Mouse (Mus musculus) embryonic facial prominence, embryonic 14.5 days (tissue): ENCODE data around the gene Rpusd1. TPM values are rescaled to one million over a fixed set of nuclear protein-coding genes. Genes with fewer than 3 reads are reported as not detected.

Experiments used
- ATAC-seq: fragments of 200-750 bp; cut with Nextera tagmentation; 2 replicates; pipeline ENCODE4 v1.8.0; 2017; ENCODE audit warnings: low read depth, moderate number of reproducible peaks, moderate TSS enrichment
- DNase-seq: peaks from one replicate; pipeline ENCODE4 v3.0.0-alpha.2; 2015; ENCODE audit warnings: low spot score
- H3K27ac ChIP-seq: fragments of 300-500 bp; sonication (generic); replicated peaks from 2 replicates; pipeline ENCODE4 v1.5.1; 2014; ENCODE audit warnings: low read depth, mild to moderate bottlenecking, low read length, moderate library complexity
- H3K27me3 ChIP-seq: fragments of 300-500 bp; sonication (generic); replicated peaks from 2 replicates; pipeline ENCODE4 v1.6.1; 2014; ENCODE audit warnings: low read length; ENCODE audit not compliant: control insufficient read depth, insufficient read depth
- H3K36me3 ChIP-seq: fragments of 300-500 bp; sonication (generic); 2 replicates; pipeline ENCODE4 v1.6.1; 2014; ENCODE audit warnings: low read length, mixed read lengths; ENCODE audit not compliant: control insufficient read depth, insufficient read depth
- H3K4me1 ChIP-seq: fragments of 300-500 bp; sonication (generic); 2 replicates; pipeline ENCODE4 v1.6.1; 2014; ENCODE audit warnings: antibody characterized with exemption, low read length; ENCODE audit not compliant: control insufficient read depth, insufficient read depth
- H3K4me2 ChIP-seq: fragments of 300-500 bp; sonication (generic); 2 replicates; pipeline ENCODE4 v1.6.1; 2014; ENCODE audit warnings: low read depth, mild to moderate bottlenecking, low read length, moderate library complexity, mixed read lengths
- H3K4me3 ChIP-seq: fragments of 300-500 bp; sonication (generic); 2 replicates; pipeline ENCODE4 v1.5.1; 2014; ENCODE audit warnings: low read depth, mild to moderate bottlenecking, low read length
- H3K9ac ChIP-seq: fragments of 300-500 bp; sonication (generic); 2 replicates; pipeline ENCODE4 v1.6.1; 2014; ENCODE audit warnings: low read depth, mild to moderate bottlenecking, low read length, moderate library complexity, mixed read lengths
- H3K9me3 ChIP-seq: fragments of 300-500 bp; sonication (generic); 2 replicates; pipeline ENCODE4 v1.6.1; 2016; ENCODE audit warnings: low read length; ENCODE audit not compliant: control insufficient read depth
- WGBS: fragments of 180-500 bp; shearing (Covaris S2); extraction: QIAGEN DNeasy Blood & Tissue Kit; methylation state at CpG from one replicate; pipeline ENCODE4 v1.1.7; 2014; 5-methylcytosine and 5-hydroxymethylcytosine counted together
- polyA plus RNA-seq: library from polyadenylated mRNA; unstranded; fragments of >200 nt; fragmentation: Nextera tagmentation; extraction: Ambion mirVana; gene quantifications from 2 replicates; pipeline ENCODE4 v1.2.1, GENCODE M21; 2014

The Rpusd1 gene
- polyA plus RNA-seq, 1 experiment from 2014 or later, result 19.5 TPM

DNA sequence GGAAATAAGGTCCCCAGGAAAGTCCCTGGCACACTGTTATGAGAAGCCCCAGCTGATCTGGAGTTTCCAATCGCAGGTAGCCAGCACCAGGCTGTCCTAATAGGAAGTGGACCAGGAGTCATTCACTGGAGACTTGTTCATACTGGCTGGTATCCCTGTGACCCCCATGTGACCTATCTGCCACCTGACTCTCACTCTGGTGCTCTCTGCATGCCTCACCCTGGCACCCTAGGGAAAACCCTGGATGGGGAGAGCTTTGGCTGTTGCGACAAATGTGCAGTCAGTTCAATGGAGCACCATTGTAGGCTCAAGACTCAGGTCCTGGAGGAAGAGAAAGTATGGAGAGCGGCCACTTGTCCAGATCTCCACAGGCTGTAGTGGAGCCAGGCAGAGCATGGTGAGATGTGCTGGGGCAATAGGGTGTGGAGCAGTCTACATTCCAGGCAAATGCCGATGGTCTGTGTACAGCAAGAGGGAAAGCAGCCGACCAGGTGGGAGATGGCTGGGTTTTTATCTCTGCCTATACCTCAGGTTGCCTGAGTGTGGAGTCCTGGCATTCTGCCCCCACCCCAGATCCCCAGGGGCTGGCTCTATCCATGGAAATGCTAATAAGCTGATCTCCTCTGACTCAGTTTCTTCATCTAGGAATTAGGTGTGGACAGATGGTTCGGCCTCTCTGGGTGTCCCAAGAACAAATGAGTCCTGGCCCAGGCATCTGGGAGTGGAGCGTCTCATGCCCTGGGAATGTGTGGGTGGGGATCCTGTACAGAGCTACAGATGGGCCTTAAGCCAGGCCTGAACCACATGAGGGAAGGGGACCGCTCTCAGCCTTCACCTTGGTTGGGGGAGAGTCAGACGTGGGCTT, 29.1 kb downstream of the Rpusd1 start:
- no peak for DNase-seq
- no peak for ATAC-seq
- H3K9ac ChIP-seq, result no peak overlapping the region; the same call in 1 of the 2 replicates
- H3K4me1 ChIP-seq, result no peaks in the 10 kb centered on the region
- H3K36me3 ChIP-seq, result no peaks in the 10 kb centered on the region
- H3K4me3 ChIP-seq, result no peak overlapping the region
- H3K4me2 ChIP-seq, result no peak overlapping the region
- H3K9me3 ChIP-seq, result no peaks in the 10 kb centered on the region
- no peak overlapping the region for H3K27ac ChIP-seq
- WGBS, result 65% methylated on average over 9 of the region's 9 CpGs
- H3K27me3 ChIP-seq, result no peaks in the 10 kb centered on the region

DNA sequence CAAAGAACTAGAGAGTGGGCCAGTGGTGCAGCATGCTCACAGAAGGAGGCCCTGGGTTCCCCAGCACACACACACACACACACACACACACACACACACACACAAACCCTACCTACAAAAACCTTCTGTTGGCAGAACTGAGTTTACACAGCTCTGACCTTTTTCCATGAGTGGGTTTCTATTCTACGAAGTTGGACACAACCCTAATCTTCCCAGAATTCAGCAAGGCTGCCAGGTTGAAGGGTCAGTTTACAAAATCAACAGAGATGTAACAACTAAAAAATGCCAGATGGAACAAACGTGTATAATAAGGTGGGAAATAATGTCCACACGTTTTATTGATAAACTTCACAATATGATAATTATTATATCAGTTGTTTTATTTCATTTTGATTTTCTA, 30.2 kb downstream of the Rpusd1 start:
- WGBS, result 57% methylated on average over 3 of the region's 3 CpGs
- no peak for DNase-seq
- Histone ChIP-seq H3K4me1 (no peaks in the 10 kb centered on the region), H3K4me2 (no peak overlapping the region), H3K9me3 (no peaks in the 10 kb centered on the region), H3K4me3 (no peak overlapping the region), H3K36me3 (no peaks in the 10 kb centered on the region), H3K9ac (no peak overlapping the region), H3K27me3 (no peaks in the 10 kb centered on the region), H3K27ac (no peak overlapping the region)
- ATAC-seq, result no peak

DNA sequence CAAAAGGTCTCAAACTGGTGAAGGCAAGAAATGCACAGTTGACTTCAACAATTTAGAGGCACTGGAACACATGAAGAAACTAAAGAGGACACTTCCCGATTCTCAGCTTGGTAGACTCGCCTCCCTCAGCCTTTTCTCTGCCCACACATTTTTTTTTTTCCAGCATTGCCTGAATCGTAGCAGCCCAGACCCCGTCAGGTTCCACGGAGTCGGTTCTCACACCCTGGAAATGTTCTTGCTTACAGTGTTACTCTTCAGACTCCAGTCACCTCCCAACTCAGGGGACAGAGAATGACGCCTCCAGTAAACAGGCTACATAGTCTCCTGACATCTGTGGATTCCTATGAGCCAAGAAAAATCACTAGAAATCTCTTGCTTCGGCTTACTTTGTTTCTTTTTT, 32.7 kb downstream of the Rpusd1 start:
- Histone ChIP-seq H3K4me2 (no peak overlapping the region), H3K4me3 (no peak overlapping the region), H3K9me3 (no peaks in the 10 kb centered on the region), H3K27me3 (no peaks in the 10 kb centered on the region), H3K27ac (no peak overlapping the region), H3K4me1 (no peaks in the 10 kb centered on the region), H3K9ac (no peak overlapping the region), H3K36me3 (no peaks in the 10 kb centered on the region)
- ATAC-seq (no peak), DNase-seq (no peak)
- 78% methylated on average over 8 of the region's 8 CpGs for WGBS

DNA sequence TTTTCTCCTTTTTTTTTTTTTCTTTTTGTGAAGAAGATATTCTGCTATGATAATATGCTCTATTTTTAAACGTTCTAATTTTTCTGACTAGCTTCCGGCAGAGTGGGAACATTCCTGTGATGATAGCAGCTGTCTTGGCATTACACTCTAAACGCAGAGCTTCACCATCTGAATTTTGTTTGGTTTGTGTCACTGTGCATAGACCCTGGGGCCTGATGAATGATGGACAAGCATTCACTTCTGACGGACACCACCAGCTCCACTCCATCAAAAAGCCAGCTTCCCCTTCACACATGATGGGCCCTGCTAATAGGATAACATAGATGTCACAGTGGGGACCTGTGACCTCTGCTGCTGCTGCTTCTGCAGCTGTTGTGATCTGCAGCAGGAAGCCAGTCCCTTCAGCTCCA, 34.1 kb downstream of the Rpusd1 start:
- Histone ChIP-seq H3K9ac (no peak overlapping the region), H3K4me2 (no peak overlapping the region), H3K4me1 (no peaks in the 10 kb centered on the region), H3K27ac (no peak overlapping the region), H3K27me3 (no peaks in the 10 kb centered on the region), H3K4me3 (no peak overlapping the region), H3K36me3 (no peaks in the 10 kb centered on the region), H3K9me3 (no peaks in the 10 kb centered on the region)
- no peak; the same call in 1 of the 2 replicates for ATAC-seq
- WGBS, result 29% methylated on average over 4 of the region's 4 CpGs
- DNase-seq, result peak; percentile 42

DNA sequence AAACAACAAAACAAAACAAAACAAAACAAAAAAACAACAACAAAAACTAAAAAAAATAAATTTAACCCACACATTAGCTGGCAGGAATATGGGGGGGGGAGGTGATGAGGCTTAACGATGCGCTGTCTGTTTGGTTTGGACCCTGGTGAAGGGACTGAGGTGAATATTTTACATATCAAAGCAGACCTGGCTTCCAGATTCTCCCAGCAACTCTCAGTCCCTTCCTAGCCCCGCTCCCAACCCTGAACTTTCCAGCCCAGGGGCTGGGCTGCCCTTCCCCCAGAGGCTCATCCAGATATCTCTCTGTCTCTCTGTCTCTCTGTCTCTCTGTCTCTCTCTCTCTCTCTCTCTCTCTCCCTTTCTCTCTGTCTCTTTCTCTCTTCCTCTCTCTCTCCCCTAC, 35.1 kb downstream of the Rpusd1 start:
- no peaks in the 10 kb centered on the region for H3K36me3 ChIP-seq
- no peaks in the 10 kb centered on the region for H3K27me3 ChIP-seq
- H3K9me3 ChIP-seq, result no peaks in the 10 kb centered on the region
- ATAC-seq, result no peak
- DNase-seq, result no peak
- H3K27ac ChIP-seq, result no peak overlapping the region
- 38% methylated on average over 3 of the region's 3 CpGs for WGBS
- no peak overlapping the region for H3K9ac ChIP-seq
- no peak overlapping the region for H3K4me2 ChIP-seq
- H3K4me3 ChIP-seq, result no peak overlapping the region
- H3K4me1 ChIP-seq, result no peaks in the 10 kb centered on the region

DNA sequence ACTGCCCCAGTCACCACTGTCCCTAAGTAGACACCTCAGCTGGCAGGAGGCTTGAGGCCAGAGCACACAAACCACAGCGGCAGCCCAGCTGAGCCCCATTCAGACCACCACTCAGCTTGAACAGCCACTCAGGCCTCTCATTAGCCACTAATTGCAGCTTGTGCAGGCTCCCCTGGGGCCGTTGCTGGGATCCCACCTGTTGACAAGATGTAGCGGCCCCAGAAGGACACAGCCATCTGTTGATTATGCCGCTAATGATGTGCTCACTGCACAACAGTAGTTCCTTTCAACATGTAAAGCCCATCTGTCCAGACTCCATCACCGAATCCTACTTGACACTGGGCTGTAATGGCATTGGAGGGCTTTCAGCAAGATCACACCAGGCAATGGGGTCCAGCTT, 38.4 kb downstream of the Rpusd1 start:
- 35% methylated on average over 4 of the region's 5 CpGs for WGBS
- H3K9me3 ChIP-seq, result no peaks in the 10 kb centered on the region
- H3K4me1 ChIP-seq, result no peaks in the 10 kb centered on the region
- peak; percentile 72 for ATAC-seq
- no peak overlapping the region for H3K4me3 ChIP-seq
- no peak overlapping the region for H3K9ac ChIP-seq
- H3K27me3 ChIP-seq, result no peaks in the 10 kb centered on the region
- no peak overlapping the region for H3K4me2 ChIP-seq
- no peaks in the 10 kb centered on the region for H3K36me3 ChIP-seq
- DNase-seq, result peak; percentile 86
- no peak overlapping the region for H3K27ac ChIP-seq

DNA sequence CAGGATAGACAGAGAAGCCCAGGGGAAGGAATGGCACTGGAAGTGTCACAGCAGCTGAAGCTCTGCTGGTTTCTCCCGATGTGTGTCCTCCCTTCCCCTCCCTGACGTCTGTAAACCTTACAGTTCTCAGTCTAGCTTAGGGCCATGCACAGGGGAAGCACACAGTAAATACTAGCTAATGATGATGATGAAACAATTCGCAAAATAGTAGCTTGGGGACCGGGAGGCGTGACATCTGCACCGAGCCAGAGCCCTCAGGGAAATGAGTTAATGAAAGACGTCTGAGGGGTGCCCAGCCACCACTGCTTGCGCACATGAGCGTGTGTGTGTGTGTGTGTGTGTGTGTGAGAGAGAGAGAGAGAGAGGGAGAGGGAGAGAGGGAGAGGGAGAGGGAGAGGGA, 41.9 kb downstream of the Rpusd1 start:
- no peak overlapping the region for H3K4me2 ChIP-seq
- WGBS, result 38% methylated on average over 9 of the region's 9 CpGs
- DNase-seq, result peak; percentile 39
- no peaks in the 10 kb centered on the region for H3K27me3 ChIP-seq
- H3K9ac ChIP-seq, result no peak overlapping the region
- H3K27ac ChIP-seq, result no peak overlapping the region
- 0 out of 2 replicates have a peak, but pooled peaks have one; percentile 10 for ATAC-seq
- H3K4me3 ChIP-seq, result no peak overlapping the region
- H3K36me3 ChIP-seq, result no peaks in the 10 kb centered on the region
- H3K4me1 ChIP-seq, result 0 out of 2 replicates have a peak, but pooled peaks cover 3% of the 10 kb centered on the region
- H3K9me3 ChIP-seq, result no peaks in the 10 kb centered on the region

DNA sequence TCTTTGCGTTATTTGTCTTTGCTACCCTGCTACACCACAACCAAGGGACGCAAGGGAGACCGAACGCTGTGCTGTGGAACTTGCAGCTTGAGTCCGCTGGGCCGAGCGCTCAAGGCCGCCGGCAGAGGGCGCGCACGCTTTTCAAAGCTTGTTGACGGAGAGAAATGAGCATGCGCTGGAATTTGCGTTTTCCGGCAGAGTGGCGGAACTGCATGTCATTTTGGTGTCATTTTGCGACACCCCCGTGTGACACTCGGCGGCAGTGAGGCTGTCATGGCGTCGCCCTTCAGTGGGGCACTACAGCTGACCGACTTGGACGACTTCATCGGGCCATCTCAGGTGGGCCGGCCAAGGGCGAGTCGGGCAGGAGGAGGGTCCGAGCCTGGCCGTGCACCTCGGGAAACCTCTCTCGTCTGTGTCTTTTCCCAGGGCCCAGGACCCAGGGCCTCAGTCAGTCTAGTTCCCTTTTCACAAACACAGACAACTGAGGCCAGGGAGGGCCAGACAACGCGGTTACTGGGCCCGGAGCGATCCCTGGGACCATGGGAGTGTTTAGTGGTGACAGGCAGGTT, 46.2 kb downstream of the Rpusd1 start, which contains the start of gene Narfl:
Gene Narfl, plus strand, starts transcription at position 228 of the 572 bp plus-strand sequence.
- H3K4me3 ChIP-seq, result peak within 1 kb of the TSS; percentile 73
- H3K4me2 ChIP-seq, result peak within 1 kb of the TSS; percentile 89
- H3K27ac ChIP-seq, result no peak within 1 kb of the TSS
- DNase-seq, result peak; percentile 98
- H3K4me1 ChIP-seq, result 0 out of 2 replicates have a peak, but pooled peaks cover 3% of the 10 kb centered on the region
- peak; percentile 89 for ATAC-seq
- H3K9me3 ChIP-seq, result no peaks in the 10 kb centered on the region
- WGBS, result under 1% methylated on average over 36 of the region's 37 CpGs
- H3K36me3 ChIP-seq, result 0 out of 2 replicates have a peak, but pooled peaks cover 5% of the 10 kb centered on the region
- H3K9ac ChIP-seq, result peak within 1 kb of the TSS; percentile 87
- no peaks in the 10 kb centered on the region for H3K27me3 ChIP-seq
